Comparison of ENCODE assay signal across 12 mouse cellular contexts in the genomic region with DNA sequence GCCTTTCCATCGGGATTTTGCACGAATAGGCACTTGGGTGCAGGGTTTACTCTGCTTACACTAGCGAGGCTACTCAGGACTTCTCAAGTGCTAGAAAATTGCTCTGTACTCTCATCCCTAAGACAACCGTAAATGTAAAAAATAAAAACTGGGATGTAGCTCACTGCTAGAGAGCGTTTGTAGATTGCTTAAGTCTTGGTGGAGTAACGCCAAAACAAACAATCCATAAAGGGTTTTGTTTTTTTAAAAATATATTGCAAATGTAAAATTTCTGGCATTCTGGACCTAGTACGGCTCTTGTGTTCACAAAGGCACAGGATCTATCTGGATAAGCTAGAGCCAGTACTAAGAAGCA. TPM values are rescaled to one million over a fixed set of nuclear protein-coding genes. Genes with fewer than 3 reads are reported as not detected.
DNase-seq lines count a peak whose midpoint lies in the region; ATAC-seq and TF ChIP-seq lines count a peak whose summit lies in the region.
"Had no signal": no experiment of that assay in that cellular context is flagged by ENCODE, and none has a peak within 500 bp of the region (broad histone marks: within the 10 kb centered on the region; RNA-seq: fewer than 3 reads in every experiment).

No protein-coding gene starts in this region.

- no peak for DNase-seq in kidney, adult 11 months
- no peak for DNase-seq in neural tube, embryonic 10.5 days (ENCODE audit: extremely low spot score, low spot score)
- no peak for DNase-seq in cerebellum, adult 9-11 months
- DNase-seq in cerebellum, adult 2 months = no peak

- TF ChIP-seq CTCF in cerebellum, adult 2 months (IDR thresholded peaks at IDR 0.05; ENCODE audit: borderline replicate concordance, insufficient read depth, low read depth, low read length) = no peak

- H3K4me2 ChIP-seq in kidney, embryonic 15.5 days = peak overlapping the region; percentile 63
- H3K4me2 ChIP-seq in neural tube, embryonic 12.5 days (replicated peaks) = peak overlapping the region; percentile 49; the same call in 1 of the 2 replicates
- H3K4me2 ChIP-seq in limb, embryonic 12.5 days = peak overlapping the region; percentile 52; the same call in 1 of the 2 replicates

- 0 out of 2 replicates have a peak, but pooled peaks cover 3% of the 10 kb centered on the region for H3K9me3 ChIP-seq in kidney, embryonic 15.5 days (replicated peaks)
- peaks cover 4% of the 10 kb centered on the region; the same call in 1 of the 2 replicates for H3K9me3 ChIP-seq in neural tube, embryonic 12.5 days
- peaks cover 4% of the 10 kb centered on the region; the same call in 1 of the 2 replicates for H3K9me3 ChIP-seq in limb, embryonic 12.5 days
- H3K9me3 ChIP-seq: hindbrain, embryonic 13.5 days; midbrain, embryonic 12.5 days; neural tube, embryonic 13.5 days had no signal

- peak overlapping the region; percentile 36 for H3K4me3 ChIP-seq in kidney, embryonic 15.5 days (replicated peaks)
- H3K4me3 ChIP-seq in neural tube, embryonic 12.5 days = no peak overlapping the region
- H3K4me3 ChIP-seq in limb, embryonic 12.5 days (replicated peaks) = no peak overlapping the region
- no peak overlapping the region for H3K4me3 ChIP-seq in cerebellum, adult 2 months (replicated peaks; ENCODE audit: insufficient read depth, low read depth, low read length)
- H3K4me3 ChIP-seq: hindbrain, embryonic 13.5 days; neural tube, embryonic 13.5 days had no signal

- 62% methylated on average over 7 of the region's 7 CpGs for WGBS in kidney, embryonic 15.5 days
- 88% methylated on average over 7 of the region's 7 CpGs for WGBS in neural tube, embryonic 12.5 days
- 83% methylated on average over 7 of the region's 7 CpGs for WGBS in limb, embryonic 12.5 days
- 74% methylated on average over 7 of the region's 7 CpGs for WGBS in cerebellum, adult 2 months

- no peaks in the 10 kb centered on the region for H3K27me3 ChIP-seq in kidney, embryonic 15.5 days
- peaks cover 11% of the 10 kb centered on the region; the same call in 1 of the 2 replicates for H3K27me3 ChIP-seq in neural tube, embryonic 12.5 days (replicated peaks)
- 0 out of 2 replicates have a peak, but pooled peaks cover under 1% of the 10 kb centered on the region for H3K27me3 ChIP-seq in limb, embryonic 12.5 days
- no peaks in the 10 kb centered on the region for H3K27me3 ChIP-seq in cerebellum, adult 2 months (ENCODE audit: control insufficient read depth, insufficient read depth, low read length)
- H3K27me3 ChIP-seq: CH12.LX; limb, embryonic 13.5 days; midbrain, embryonic 12.5 days had no signal

- H3K9ac ChIP-seq in kidney, embryonic 15.5 days = no peak overlapping the region
- no peak overlapping the region for H3K9ac ChIP-seq in neural tube, embryonic 12.5 days
- no peak overlapping the region for H3K9ac ChIP-seq in limb, embryonic 12.5 days (replicated peaks)
- H3K9ac ChIP-seq: hindbrain, embryonic 13.5 days; limb, embryonic 13.5 days; midbrain, embryonic 12.5 days had no signal

- no peak for TF ChIP-seq POLR2A in cerebellum, adult 2 months (IDR thresholded peaks at IDR 0.05; ENCODE audit: borderline replicate concordance, insufficient read depth, low read length)

- H3K4me1 ChIP-seq in kidney, embryonic 15.5 days = peaks cover 13% of the 10 kb centered on the region; the same call in 1 of the 2 replicates
- H3K4me1 ChIP-seq in neural tube, embryonic 12.5 days = no peaks in the 10 kb centered on the region; the same call in 1 of the 2 replicates
- H3K4me1 ChIP-seq in limb, embryonic 12.5 days (replicated peaks) = peaks cover 20% of the 10 kb centered on the region
- no peaks in the 10 kb centered on the region for H3K4me1 ChIP-seq in cerebellum, adult 2 months (ENCODE audit: control insufficient read depth, insufficient read depth, low read length)
- H3K4me1 ChIP-seq: hindbrain, embryonic 13.5 days; midbrain, embryonic 12.5 days had no signal

- no peaks in the 10 kb centered on the region for H3K36me3 ChIP-seq in kidney, embryonic 15.5 days
- no peaks in the 10 kb centered on the region for H3K36me3 ChIP-seq in neural tube, embryonic 12.5 days
- H3K36me3 ChIP-seq in limb, embryonic 12.5 days = no peaks in the 10 kb centered on the region
- H3K36me3 ChIP-seq: hindbrain, embryonic 13.5 days; limb, embryonic 13.5 days; midbrain, embryonic 12.5 days; neural tube, embryonic 13.5 days had no signal

- 0 out of 2 replicates have a peak overlapping the region, but pooled peaks have one; percentile 37 for H3K27ac ChIP-seq in kidney, embryonic 15.5 days
- no peak overlapping the region for H3K27ac ChIP-seq in neural tube, embryonic 12.5 days
- H3K27ac ChIP-seq in limb, embryonic 12.5 days = no peak overlapping the region
- no peak overlapping the region for H3K27ac ChIP-seq in cerebellum, adult 2 months (ENCODE audit: insufficient read depth, low read length)
- H3K27ac ChIP-seq: hindbrain, embryonic 13.5 days; midbrain, embryonic 12.5 days; neural tube, embryonic 13.5 days had no signal

- no peak for ATAC-seq in kidney, embryonic 15.5 days (replicated peaks; ENCODE audit: low FRiP score)
- no peak for ATAC-seq in neural tube, embryonic 12.5 days (ENCODE audit: low FRiP score, low read depth)
- ATAC-seq in limb, embryonic 12.5 days (ENCODE audit: insufficient number of reproducible peaks, insufficient read depth, low FRiP score, low TSS enrichment, low read depth) = no peak

RNA-seq across cellular contexts. Expression of gene Klhl8, which starts 17.1 kb away (rescaled TPM):
- polyA plus RNA-seq in kidney, embryonic 15.5 days (2015; fragmentation: Nextera tagmentation; extraction: Ambion mirVana) = 11.0 and 11.7 TPM in 2 replicates
- polyA plus RNA-seq in neural tube, embryonic 12.5 days (2016; fragmentation: Nextera tagmentation; extraction: Ambion mirVana) = 18.4 and 21.1 TPM in 2 replicates
- polyA plus RNA-seq in limb, embryonic 12.5 days (2016; fragmentation: Nextera tagmentation; extraction: Ambion mirVana) = 13.2 and 13.8 TPM in 2 replicates
- polyA plus RNA-seq in cerebellum, adult 2 months (2012; rRNA removed) = 29.1 and 29.6 TPM in 2 replicates

RNA-seq across cellular contexts. Expression of gene Hsd17b13, which starts 49.0 kb away (rescaled TPM):
- 0.27 and 0.49 TPM in 2 replicates for polyA plus RNA-seq in kidney, embryonic 15.5 days (2015; fragmentation: Nextera tagmentation; extraction: Ambion mirVana)
- polyA plus RNA-seq in neural tube, embryonic 12.5 days (2016; fragmentation: Nextera tagmentation; extraction: Ambion mirVana) = not detected in 2 replicates
- polyA plus RNA-seq in limb, embryonic 12.5 days (2016; fragmentation: Nextera tagmentation; extraction: Ambion mirVana) = not detected in 2 replicates
- polyA plus RNA-seq in cerebellum, adult 2 months (2012; rRNA removed) = not detected in 2 replicates
- polyA plus RNA-seq: hindbrain, embryonic 13.5 days; limb, embryonic 13.5 days; midbrain, embryonic 12.5 days; neural tube, embryonic 13.5 days had no signal
